Mouse (Mus musculus) megakaryocyte, adult 5-6 weeks (primary cell): ENCODE data around the gene Gm20219. TPM values are rescaled to one million over a fixed set of nuclear protein-coding genes. Genes with fewer than 3 reads are reported as not detected.

Source experiments
- ATAC-seq: 2 replicates; pipeline ENCODE4 v1.8.0; 2016; ENCODE audit warnings: mild to moderate bottlenecking, inconsistent platforms; ENCODE audit not compliant: poor library complexity, severe bottlenecking
- total RNA-seq, 2 experiments: library from RNA; stranded (forward) in 1 of 2; stranded (reverse) in 1 of 2; fragments of 153-499, 151-499 nt in 1 of 2; fragments of 221-1000, 200-1000 nt in 1 of 2; gene quantifications; 2 replicates each; pipeline versions ENCODE4 v1.2.3 to v1.2.4; 2015 to 2017

Gene Gm20219
- total RNA-seq, 2 experiments from 2014 or later = 0.44 to 0.71 TPM

DNA sequence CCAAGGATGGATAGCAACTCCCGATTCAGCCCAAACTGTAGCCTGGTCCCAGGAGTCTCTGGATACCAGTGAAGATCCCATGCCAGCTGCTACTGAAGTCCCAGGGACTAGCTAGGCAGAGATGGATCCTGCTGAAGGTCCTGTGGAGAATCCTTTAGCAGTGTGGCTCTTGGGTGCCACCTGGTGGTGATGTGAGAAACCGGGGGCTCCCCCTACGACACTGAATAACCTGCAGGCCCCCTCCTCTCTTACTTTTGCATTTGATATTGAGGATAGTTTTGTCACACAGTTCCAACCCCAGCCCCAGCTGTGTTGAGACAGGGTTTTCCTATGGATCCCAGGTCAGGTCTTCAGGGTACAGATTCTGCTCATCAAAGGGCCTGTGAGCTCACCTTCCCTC, 4.3 kb upstream of the Gm20219 start:
- ATAC-seq = peak; percentile 66

DNA sequence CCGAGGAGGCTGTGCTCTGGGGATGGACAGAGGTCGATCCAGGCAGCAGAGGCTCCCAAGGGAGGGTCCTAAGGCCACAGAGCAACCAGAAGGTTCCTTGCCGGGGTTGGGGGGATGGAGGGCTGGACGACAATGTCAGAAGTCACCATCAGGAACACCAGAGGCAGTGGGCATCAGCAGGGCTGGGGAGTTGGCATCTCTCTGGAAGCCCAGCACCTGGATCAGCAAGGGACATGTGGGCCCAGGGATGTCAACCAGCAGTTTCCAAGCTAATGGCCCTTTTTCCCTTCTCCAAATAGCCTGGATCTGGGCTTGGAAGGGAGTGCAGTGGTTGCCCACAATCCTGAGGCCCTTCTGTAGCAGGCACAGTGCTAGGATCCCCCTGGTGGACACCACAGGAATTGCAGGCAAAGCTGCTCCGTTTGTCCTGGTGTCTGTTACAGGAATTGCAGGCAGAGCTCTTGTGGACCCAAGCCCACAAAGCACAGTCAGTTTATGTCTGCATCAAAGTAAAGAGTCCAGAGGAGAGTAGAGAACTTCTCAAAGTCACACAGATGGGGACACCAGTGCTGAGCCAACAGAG, 1.3 kb downstream of the Gm20219 start:
- ATAC-seq = peak; percentile 87

DNA sequence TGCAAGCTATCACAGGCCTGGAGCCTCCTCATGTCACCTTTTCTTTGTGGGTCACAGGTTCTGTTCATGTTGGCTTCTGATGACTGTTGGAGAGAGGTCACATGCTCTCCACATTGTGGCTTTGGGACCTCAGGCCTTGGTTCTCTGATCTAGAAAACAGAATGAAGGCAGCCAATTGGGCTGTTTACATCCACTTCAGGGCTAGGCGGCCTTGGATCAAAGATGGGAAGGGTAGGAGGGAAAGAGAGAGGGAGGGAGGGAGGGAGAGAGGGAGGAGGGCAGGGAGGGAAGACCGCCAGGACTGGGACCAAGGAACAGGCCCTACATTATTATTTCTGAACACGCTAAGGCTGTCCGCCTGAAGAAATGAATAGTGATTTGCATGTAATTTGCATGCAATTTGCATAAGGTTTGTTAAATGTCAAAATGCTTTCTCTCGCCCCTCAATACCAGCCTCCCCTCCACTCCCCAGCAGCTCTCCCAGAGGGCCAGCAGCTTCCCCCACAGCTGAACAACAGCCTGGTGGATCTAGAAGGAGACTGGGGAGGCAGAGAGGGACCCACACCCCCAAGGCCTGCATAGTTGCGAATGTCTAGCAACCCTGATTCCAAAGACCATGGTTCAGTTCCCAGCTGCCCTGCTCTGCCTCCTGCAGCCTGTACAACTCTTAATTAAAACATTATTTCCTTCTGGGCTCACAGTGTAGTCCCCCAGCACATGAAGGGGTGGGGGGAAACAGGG, 2.2 kb downstream of the Gm20219 start:
- no peak for ATAC-seq

DNA sequence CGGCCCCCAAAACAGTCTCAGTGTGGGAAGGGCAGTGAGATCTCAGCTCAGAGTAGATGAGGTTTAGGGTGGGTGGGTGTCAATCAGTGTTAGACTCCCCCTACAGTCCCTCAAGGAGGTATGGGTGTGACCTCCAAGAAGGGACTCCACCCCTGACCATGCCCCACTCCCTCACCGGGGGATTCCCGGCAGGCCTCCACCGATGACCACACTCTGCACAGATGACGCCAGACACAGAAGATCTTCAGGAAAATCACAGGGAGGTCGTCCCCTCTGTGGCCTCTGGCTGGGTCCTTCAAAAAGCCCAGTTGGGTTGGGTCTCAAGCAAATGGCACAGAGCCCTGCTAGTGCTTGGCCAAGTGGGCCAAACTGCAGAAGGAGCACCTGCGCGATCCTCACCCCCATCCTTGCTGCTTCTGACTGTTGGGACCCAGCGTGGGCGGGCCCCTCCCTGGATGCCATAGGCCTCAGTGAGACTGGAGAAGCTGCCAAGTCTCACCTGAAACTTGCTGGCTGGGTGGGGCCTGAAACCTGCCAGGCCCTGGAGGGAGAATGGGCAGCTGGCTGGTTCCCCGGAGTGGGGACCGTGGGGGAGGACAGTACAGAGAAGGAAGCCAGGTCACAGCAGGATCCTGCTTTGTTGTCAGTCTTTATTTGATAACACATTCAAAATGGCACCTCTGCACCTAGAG, 3.3 kb downstream of the Gm20219 start:
- no peak for ATAC-seq

DNA sequence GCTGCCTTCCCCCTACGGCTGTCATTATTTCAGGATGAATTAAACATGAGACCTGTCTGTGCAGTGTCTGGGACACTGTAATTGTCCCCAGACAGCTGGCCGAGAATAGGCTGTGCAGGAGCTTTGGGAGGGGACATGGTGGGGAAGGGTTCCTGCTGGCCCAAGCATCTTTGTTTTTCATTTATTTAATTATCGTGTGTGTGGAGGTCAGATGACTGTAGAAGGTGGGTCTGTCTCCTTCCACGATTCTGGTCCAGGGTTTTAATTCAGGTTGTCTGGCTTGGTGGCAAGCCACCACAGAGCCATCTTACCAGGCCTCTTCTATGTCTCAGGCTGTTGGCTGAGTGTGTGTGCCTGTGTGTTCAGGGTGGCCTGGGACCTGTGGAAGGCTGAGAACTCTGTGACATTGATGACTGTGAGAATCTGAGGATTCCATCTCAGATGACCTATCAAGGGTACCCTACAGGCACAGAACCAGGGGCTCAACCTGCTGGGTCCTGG, 5.5 kb downstream of the Gm20219 start:
- ATAC-seq = no peak

DNA sequence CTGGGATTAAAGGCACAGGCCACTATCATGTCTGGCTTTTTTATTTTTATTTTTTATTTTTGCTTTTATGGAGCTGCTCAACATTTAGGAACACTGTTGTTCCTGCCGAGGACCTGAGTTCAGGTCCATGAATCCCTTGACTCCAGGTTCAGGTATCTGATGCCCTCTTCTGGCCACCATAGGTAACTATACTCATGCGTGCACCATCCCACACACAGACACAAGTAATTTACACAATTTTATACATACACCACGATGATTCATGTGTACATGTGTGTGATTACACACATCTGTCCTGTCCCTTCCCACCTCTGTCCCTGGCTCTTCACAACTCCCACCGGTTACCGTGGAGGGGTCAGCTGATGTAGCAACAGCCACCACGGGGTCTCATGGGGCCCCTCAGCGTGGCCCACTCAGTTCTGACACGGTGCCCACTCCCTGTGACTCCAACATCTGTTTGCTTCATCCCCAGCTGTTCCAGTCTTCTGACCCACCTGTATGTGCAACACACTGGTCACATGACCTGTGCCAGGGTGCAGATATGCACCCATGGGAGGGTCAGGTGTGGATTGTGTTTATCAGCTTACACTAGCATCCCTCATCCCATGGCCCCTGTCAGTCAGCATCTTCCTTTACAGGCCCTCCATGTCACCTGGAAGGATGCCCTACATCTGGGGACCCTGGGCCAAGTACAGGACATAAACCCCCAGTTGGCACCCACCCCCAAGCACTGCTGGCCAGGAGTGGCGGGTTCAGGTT, 6.2 kb downstream of the Gm20219 start:
- no peak for ATAC-seq

DNA sequence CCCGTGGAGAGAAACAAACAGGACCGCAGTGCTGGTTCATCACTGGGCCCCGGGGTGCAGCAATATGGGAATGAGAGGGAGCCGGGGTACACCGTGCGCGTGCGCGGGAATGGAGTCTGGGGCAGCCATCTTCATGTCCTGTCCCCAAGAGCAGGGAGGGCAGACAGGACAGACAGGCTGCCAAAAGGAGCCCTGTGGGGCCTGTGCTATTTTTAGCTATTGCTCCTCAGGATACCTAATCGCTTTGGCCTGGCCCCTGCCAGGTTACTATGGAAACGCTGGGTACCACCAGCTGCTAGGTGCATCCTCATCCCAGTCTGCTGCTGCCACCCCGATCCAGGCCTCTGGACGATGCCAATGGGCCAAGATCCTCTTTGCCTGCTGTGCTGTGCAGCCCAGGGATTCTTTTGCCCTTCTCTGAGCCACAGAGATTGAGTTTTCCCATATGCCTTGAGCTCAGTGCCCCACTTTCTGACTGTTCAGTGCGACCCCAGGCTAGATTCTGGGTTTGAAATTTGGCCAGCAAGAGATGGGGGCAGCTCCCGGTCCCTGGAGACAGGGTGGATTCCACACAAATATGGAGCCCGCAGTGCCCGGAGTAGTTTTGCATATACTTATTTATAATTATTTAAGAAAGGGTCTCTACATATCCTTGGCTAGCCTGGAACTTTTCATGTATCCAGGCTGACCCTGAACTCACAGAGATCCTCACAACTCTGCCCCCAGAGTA, 6.9 kb downstream of the Gm20219 start:
- no peak for ATAC-seq

DNA sequence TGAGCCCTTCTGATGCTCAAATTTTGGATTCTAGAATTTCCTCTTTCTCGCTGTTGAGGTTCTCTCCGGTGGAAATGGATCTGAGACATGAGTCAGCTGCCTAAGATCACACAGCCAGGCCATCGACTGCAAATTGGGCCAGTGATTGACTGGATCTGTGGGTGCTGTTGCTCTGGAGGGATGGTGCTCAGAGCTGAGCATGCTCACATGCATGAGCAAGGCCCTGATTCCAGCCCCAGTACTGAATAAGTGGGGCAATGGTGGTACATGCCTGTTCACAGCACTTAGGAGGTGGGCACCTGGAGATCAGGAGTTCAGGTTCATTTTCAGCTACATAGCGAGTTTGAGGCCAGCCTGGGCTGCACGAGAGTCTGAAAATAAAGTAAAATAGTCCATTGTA, 7.6 kb downstream of the Gm20219 start:
- ATAC-seq = no peak

DNA sequence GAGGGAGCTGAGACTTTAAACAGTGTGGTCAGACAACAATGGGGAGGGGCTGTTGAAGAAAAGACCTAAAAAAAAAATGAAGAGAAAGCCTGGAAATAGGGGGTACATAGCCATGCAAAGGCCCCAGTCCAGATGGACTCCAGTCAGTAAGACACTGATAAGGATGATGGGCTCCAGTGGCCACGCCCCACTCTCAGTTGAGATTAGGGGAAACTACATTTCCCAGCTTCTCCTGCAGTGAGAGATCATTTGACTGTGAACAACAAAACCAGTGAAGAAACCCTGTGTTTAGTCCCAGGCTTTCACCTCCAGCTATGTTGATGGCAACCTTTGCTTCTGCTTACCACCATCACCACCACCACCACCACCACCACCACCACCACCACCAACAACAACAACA, 8.2 kb downstream of the Gm20219 start:
- no peak for ATAC-seq

DNA sequence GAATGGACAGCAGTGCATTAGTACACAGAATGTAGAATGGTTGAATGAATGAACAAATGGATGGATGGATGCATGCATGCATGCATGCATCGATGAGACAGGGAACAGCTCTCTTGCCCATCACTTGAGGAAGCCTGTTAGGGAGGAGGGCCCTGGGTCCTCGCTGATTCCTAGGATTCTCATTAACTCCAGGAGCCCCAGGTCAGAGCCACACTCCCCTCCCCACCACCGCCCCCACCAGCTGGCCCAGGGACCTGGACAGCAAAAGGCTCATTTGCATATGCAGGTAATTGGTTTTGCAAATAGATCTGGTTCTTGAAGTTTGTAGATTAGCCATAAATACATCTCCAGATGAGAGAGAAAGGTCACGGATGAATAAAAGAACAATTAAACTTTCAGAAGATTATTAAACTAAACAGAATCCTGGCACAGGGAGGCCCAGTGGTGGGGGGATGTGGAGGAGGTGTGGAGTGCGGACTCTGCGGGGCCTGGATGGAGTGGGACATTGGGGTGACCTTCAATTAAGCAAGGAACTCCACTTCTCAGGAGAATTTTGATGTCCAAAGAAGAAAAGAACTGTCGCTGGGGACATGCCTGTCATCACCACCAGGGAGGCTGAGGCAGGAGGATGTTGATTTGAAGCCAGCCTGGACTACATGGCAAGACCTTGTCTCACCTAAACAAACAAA, 9.3 kb downstream of the Gm20219 start:
- ATAC-seq = no peak

DNA sequence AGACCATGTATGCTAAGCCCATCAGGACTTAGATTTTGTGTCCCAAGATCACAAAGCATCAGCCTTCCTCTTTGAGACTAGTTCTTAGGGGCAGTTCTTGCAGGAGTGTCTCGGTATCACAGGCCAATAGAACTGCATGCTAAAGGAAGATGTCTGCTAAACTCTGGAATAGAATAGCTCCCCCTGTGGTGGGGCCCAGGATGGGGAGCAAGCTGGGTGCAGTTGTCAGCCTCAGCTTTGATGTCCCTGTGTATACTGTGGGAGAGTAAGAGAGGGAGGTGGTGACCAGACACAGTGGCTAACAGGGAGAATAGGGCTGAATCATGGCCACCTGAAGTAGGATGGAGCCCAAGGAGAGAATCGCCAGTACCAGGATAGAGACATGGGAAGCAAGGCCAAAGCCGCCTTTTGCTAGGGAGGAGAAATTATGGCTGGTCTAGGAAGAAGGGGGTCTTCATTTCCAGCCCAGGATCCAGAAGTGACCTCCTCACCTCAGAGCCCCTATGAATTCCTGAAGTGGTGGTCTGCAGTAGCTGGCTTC, 10.4 kb downstream of the Gm20219 start:
- ATAC-seq = no peak

DNA sequence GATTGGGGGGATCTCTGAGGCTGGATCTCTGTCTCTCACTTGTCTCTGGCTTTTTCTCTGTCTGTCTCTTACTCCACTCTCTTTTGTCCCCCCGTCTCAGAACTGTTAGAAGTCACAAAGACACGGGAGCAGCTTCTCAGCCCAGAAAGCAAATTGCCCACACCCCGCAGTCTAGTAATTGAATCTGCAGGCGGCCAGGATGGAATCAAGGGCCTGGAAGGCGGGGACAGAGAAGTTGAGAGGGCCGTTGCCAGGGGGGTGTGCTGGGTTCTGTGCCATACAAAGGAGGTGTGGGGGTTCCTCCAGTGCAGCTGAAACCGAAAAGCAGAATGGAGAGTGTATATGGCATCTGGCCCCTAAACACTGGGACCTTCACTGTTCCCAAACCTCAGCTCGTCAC, 11.5 kb downstream of the Gm20219 start:
- ATAC-seq = no peak

DNA sequence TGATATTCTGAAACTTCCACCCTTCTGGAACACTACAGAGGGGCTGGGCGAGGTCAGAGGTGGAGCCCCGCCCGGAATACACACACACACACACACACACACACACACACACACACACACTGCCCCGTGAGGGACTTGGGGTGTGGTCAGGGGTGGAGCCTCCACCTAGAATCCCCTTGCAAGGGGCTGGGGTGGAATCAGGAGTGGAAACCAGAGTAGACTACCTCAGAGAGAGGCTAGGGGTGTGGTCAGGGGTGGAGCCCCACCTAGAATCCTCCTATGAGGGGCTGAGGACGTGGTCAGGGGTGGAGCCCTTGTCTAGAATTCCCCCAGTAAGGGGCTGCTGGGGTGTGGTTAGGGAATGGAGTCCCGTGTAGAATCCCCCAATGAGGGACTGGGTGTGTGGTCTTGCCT, 13.6 kb downstream of the Gm20219 start:
- ATAC-seq = no peak

DNA sequence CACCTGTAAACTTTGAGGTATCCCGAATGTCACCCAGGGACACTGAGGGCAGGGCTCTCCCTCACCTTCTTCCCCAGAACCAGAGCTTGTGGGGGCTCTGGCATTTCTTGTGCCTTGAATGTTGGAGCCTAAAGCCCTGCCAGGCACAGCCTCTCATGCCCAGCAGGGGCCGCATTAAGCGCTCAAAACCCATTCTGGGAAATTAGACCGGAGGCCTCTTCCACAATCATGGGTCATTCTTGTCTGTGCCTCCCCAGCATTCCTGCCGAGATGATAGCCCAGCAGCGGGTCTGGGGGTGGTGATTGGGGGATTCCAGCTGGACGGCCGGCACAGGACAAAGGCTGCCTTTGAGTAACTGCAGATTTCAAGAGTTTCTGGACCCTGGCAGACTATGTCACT, 16.3 kb downstream of the Gm20219 start:
- ATAC-seq = no peak

DNA sequence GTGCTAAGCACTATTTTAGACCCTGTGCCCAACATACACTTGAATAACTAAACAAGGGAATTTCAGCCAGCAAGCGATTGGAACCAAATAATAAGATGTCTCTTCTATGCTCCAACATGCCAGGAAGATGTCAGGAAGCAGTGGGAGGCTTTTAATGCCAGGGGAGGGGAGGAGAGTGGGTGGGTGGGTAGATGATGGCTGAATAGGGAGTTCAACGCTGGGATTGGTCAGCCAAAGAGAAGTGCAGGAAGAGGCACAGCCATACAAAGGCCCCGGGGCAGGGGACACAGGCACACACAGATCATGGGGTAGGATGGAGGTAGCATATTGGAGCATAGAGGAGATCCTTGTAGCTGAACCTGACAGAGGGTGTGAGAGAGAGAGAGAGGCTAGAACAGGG, 17.3 kb downstream of the Gm20219 start:
- ATAC-seq = no peak

DNA sequence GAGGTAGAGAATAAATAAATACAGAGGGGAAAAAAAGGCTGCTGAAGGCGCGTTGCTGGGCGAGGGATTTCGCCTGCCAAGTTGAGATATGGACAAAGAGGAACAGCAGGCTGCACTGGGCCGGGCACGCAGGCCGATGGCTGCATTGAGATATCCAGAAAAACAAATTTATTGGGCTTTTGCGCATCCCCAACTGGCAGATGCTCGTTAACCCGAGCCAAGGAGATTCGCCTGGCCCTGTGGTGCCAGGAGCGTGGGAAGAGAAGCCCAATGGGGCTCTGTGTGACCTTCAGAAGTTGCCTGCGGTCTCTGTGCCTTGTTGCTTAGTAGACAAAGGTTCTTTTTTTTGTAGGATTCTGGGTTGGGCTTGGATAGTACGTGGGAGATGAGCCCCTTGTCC, 18.0 kb downstream of the Gm20219 start:
- no peak for ATAC-seq

DNA sequence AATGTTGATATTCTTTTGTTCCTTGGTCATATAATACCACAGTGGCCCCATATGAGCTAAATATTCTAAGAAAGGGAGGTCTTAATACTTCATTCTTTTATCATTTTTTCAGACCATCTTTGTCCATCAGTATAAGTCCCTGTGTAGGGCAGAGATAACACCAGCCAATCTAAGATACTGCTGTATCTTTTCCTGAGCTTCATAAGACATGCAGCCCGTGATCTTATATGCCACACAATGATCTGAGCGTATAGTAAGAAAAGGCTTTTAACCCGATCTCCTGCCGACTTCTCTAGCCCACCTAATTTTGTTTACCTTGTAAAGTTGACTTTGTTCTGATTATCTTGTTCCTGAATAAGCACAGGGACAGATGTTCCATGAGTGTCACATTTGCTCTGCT, 29.2 kb downstream of the Gm20219 start:
- ATAC-seq = no peak

DNA sequence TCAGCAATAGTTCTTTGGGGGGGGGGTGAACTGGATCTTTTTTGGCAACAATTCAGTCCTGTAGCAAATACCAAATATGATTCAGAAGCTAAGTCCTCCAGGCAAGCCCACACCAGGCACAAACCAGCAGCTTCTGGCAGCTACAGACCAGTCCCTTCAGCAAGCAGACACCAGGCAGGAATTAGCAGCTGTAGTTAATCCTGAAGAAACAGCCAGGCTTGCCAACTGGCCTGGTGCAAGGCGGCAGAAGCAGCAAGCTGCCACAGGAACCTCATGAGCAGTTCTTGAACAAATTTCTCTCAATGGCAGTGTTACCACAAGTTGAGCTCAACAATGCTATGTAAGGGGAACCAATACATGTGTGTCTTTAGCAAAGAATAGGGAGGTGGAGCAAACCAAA, 31.4 kb downstream of the Gm20219 start:
- ATAC-seq = no peak

DNA sequence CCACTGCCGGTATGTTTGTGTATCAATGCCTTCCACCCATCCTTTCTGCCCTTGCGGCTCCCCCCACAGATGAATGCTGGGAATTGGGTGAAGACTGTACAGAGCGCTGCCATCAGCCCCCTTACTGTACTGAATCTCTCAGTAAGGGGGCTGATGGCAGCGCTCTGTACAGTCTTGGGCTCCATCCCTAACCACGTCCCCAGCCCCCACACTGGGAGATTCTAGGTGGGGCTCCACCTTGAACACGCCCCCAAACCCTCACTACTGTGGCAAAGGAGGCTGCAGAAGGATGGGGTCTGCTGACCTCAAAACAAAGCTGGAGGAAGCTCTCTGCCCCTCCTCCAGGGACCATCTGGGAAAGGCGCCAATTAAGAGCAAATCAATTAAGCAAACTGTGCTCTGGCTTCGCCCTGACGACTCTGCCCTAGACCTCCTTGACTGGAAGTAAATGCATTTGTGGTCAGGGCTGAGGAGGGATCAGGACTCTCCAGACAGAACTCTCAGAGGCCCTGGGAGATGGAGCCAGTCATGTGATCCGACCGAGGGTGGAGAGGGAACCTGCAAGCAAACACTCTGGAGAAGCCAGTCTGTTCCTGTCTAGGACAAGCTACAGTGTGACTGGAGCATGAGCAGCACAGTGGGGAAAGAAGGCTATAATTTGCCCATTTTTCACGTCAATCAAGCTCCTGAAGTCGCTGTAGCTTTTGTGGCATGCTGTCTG, 38.3 kb downstream of the Gm20219 start:
- no peak for ATAC-seq
